Mouse (Mus musculus) limb, embryonic 14.5 days (tissue): ENCODE results near the gene Tmem161b. TPM values are rescaled to one million over a fixed set of nuclear protein-coding genes. Genes with fewer than 3 reads are reported as not detected.

ENCODE experiments used
- ATAC-seq: fragments of 200-750 bp; cut with Nextera tagmentation; 2 replicates; pipeline ENCODE4 v1.8.0; 2017; ENCODE audit warnings: low read depth, moderate number of reproducible peaks, moderate TSS enrichment; ENCODE audit not compliant: low FRiP score
- DNase-seq: peaks from one replicate; pipeline ENCODE4 v3.0.0-alpha.2; 2015; ENCODE audit warnings: low spot score
- H3K27ac ChIP-seq: fragments of 300-500 bp; sonication (generic); replicated peaks from 2 replicates; pipeline ENCODE4 v1.5.1; 2014; ENCODE audit warnings: low read depth, mild to moderate bottlenecking, low read length, moderate library complexity, mixed read lengths
- H3K27me3 ChIP-seq: fragments of 300-500 bp; sonication (generic); 2 replicates; pipeline ENCODE4 v1.6.1; 2014; ENCODE audit warnings: low read length, mixed read lengths; ENCODE audit not compliant: control insufficient read depth, insufficient read depth
- H3K36me3 ChIP-seq: fragments of 300-500 bp; sonication (generic); 2 replicates; pipeline ENCODE4 v1.6.1; 2014; ENCODE audit warnings: mild to moderate bottlenecking, low read length, moderate library complexity, mixed read lengths; ENCODE audit not compliant: control insufficient read depth, insufficient read depth
- H3K4me1 ChIP-seq: fragments of 300-500 bp; sonication (generic); 2 replicates; pipeline ENCODE4 v1.6.1; 2014; ENCODE audit warnings: antibody characterized with exemption, low read length, mixed read lengths; ENCODE audit not compliant: control insufficient read depth, insufficient read depth
- H3K4me2 ChIP-seq: fragments of 300-500 bp; sonication (generic); replicated peaks from 2 replicates; pipeline ENCODE4 v1.6.1; 2014; ENCODE audit warnings: low read depth, mild to moderate bottlenecking, low read length, moderate library complexity; ENCODE audit not compliant: severe bottlenecking
- H3K4me3 ChIP-seq: fragments of 300-500 bp; sonication (generic); replicated peaks from 2 replicates; pipeline ENCODE4 v1.5.1; 2014; ENCODE audit warnings: low read length
- H3K9ac ChIP-seq: fragments of 300-500 bp; sonication (generic); 2 replicates; pipeline ENCODE4 v1.6.1; 2014; ENCODE audit warnings: mild to moderate bottlenecking, low read depth, low read length, moderate library complexity; ENCODE audit not compliant: severe bottlenecking
- H3K9me3 ChIP-seq: fragments of 300-500 bp; sonication (generic); 2 replicates; pipeline ENCODE4 v1.6.1; 2016; ENCODE audit warnings: low read length; ENCODE audit not compliant: control insufficient read depth
- POLR2A ChIP-seq: fragments of 200-500 bp; IDR thresholded peaks from 2 replicates; pipeline ENCODE4 v1.8.0; 2012; ENCODE audit warnings: inconsistent platforms, mild to moderate bottlenecking, moderate library complexity, borderline replicate concordance; ENCODE audit not compliant: insufficient read depth, insufficient read length; ENCODE audit errors: extremely low read depth
- WGBS: fragments of 180-500 bp; shearing (Covaris S2); extraction: QIAGEN DNeasy Blood & Tissue Kit; methylation state at CpG from one replicate; pipeline ENCODE4 v1.1.7; 2014; 5-methylcytosine and 5-hydroxymethylcytosine counted together
- polyA plus RNA-seq, 2 experiments: library from polyadenylated mRNA; depleted of rRNA in 1 of 2; stranded (reverse) in 1 of 2; unstranded in 1 of 2; fragments of >200 nt; fragmentation: Nextera tagmentation in 1 of 2; extraction: Ambion mirVana in 1 of 2; gene quantifications; 2 replicates each; pipeline versions ENCODE4 v1.2.1 to v1.2.3; 2012 to 2014

Gene Tmem161b
- polyA plus RNA-seq, 2 experiments: 13.6 to 15.4 TPM

- WGBS: 94% methylated on average over 5 of the region's 5 CpGs
- ATAC-seq (no peak), DNase-seq (no peak)
- H3K4me1 ChIP-seq: no peaks in the 10 kb centered on the region
- H3K4me2 ChIP-seq: no peak overlapping the region
- H3K4me3 ChIP-seq: no peak overlapping the region
- no peaks in the 10 kb centered on the region for H3K9me3 ChIP-seq
- peaks cover 8% of the 10 kb centered on the region; the same call in 1 of the 2 replicates for H3K36me3 ChIP-seq
- no peak overlapping the region for H3K9ac ChIP-seq
- no peak overlapping the region for H3K27ac ChIP-seq
- H3K27me3 ChIP-seq: no peaks in the 10 kb centered on the region
- no peak for TF ChIP-seq POLR2A
Observed at GRCm38 (mm10) chr13:84276246-84276645, 54.1 kb downstream of the Tmem161b start.

GRCm38 (mm10) chr13:84280352-84280751 is 58.3 kb downstream of the Tmem161b start:
- TF ChIP-seq POLR2A: no peak
- 82% methylated on average over 4 of the region's 4 CpGs for WGBS
- H3K4me3 ChIP-seq: no peak overlapping the region
- H3K9ac ChIP-seq: no peak overlapping the region
- peaks cover 3% of the 10 kb centered on the region; the same call in 1 of the 2 replicates for H3K36me3 ChIP-seq
- no peak for ATAC-seq
- H3K4me2 ChIP-seq: no peak overlapping the region
- H3K4me1 ChIP-seq: no peaks in the 10 kb centered on the region
- no peak overlapping the region for H3K27ac ChIP-seq
- no peaks in the 10 kb centered on the region for H3K9me3 ChIP-seq
- DNase-seq: no peak
- H3K27me3 ChIP-seq: no peaks in the 10 kb centered on the region

- no peak overlapping the region for H3K4me3 ChIP-seq
- no peak overlapping the region for H3K4me2 ChIP-seq
- DNase-seq (no peak), ATAC-seq (no peak)
- H3K27ac ChIP-seq: no peak overlapping the region
- H3K9ac ChIP-seq: no peak overlapping the region
- peaks cover 3% of the 10 kb centered on the region; the same call in 1 of the 2 replicates for H3K36me3 ChIP-seq
- no peaks in the 10 kb centered on the region for H3K4me1 ChIP-seq
- H3K9me3 ChIP-seq: no peaks in the 10 kb centered on the region
- no peaks in the 10 kb centered on the region for H3K27me3 ChIP-seq
- TF ChIP-seq POLR2A: no peak
Observed at GRCm38 (mm10) chr13:84282966-84283365, 60.9 kb downstream of the Tmem161b start.

GRCm38 (mm10) chr13:84284764-84285558 is 62.9 kb downstream of the Tmem161b start:
- no peak for TF ChIP-seq POLR2A
- no peaks in the 10 kb centered on the region for H3K9me3 ChIP-seq

GRCm38 (mm10) chr13:84285559-84285945 is 63.5 kb downstream of the Tmem161b start:
- no peaks in the 10 kb centered on the region for H3K9me3 ChIP-seq
- DNase-seq (no peak), ATAC-seq (no peak)
- no peak overlapping the region for H3K9ac ChIP-seq
- H3K4me1 ChIP-seq: no peaks in the 10 kb centered on the region
- no peaks in the 10 kb centered on the region for H3K27me3 ChIP-seq
- no peak overlapping the region for H3K27ac ChIP-seq
- H3K36me3 ChIP-seq: peaks cover 3% of the 10 kb centered on the region
- TF ChIP-seq POLR2A: no peak
- H3K4me3 ChIP-seq: no peak overlapping the region
- no peak overlapping the region for H3K4me2 ChIP-seq
- 82% methylated on average over 3 of the region's 3 CpGs for WGBS

More at GRCm38 (mm10) chr13:84284764-84285558, 62.9 kb downstream of the Tmem161b start:
- no peak overlapping the region for H3K27ac ChIP-seq
- H3K4me2 ChIP-seq: no peak overlapping the region
- peaks cover 3% of the 10 kb centered on the region; the same call in 1 of the 2 replicates for H3K36me3 ChIP-seq
- no peak overlapping the region for H3K9ac ChIP-seq
- no peak overlapping the region for H3K4me3 ChIP-seq
- DNase-seq: no peak
- WGBS: 52% methylated on average over 7 of the region's 7 CpGs
- no peak for ATAC-seq
- H3K27me3 ChIP-seq: no peaks in the 10 kb centered on the region
- no peaks in the 10 kb centered on the region for H3K4me1 ChIP-seq
